Mouse (Mus musculus) activated CD4-positive, CD25-positive, alpha-beta regulatory T cell, adult 4 months (primary cell): Measurements from ENCODE around the gene Pm20d1. TPM values are rescaled to one million over a fixed set of nuclear protein-coding genes. Genes with fewer than 3 reads are reported as not detected.
A peak's percentile ranks its signal among the peaks of the same experiment; 100 is the strongest.
"Not testable (repeated sequence)": the region's sequence is repeated elsewhere in the genome, so short reads cannot be mapped to it uniquely, and the experiment has no call there.

Experiments
- ATAC-seq: one replicate; pipeline ENCODE4 v1.8.0; 2017
- polyA plus RNA-seq, 2 experiments: library from polyadenylated mRNA; unstranded; fragments of 100-300 nt; shearing (Covaris generic); gene quantifications; one replicate each; pipeline ENCODE4 v1.2.1; 2017

The Pm20d1 gene
- polyA plus RNA-seq, 2 experiments from 2014 or later = not detected

DNA sequence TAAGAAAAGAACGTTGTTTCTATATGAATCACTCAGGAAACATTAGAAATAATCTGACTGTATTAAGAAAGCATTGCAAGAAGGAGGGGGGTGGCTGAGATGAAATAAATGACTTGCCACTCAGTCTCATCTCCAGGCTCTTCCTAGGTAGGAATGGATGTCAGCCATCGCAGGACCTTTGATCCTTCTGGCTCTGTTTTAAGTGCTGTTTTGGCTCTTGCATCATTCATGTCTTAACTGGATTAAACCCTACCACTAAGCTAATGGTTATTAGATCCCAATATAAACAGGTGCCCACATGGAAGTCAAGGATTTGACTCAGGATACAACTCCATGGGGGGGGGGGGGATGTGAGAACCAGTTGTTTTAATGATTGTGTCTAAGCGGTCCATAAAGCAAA lies 2.0 kb upstream of the Pm20d1 start:
- no peak for ATAC-seq

DNA sequence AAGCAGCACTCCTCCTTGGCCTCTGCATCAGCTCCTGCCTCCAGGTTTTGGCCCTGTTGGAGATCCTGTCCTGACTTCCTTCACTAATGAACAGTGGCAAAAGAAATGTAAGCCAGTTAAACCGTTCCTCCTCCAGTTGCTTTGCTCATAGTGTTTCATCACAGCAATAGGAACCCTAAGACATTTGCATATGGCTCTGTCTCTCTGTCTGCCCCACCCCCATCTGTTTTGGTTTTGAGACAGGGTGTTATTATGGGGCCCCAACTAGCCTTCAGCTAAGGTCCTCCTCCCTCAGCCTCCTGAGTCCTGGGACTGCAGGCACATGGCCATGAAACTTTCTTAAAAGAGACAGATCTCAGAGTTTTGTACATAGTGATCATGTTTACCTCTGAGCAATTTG lies 2.8 kb downstream of the Pm20d1 start:
- no peak for ATAC-seq

DNA sequence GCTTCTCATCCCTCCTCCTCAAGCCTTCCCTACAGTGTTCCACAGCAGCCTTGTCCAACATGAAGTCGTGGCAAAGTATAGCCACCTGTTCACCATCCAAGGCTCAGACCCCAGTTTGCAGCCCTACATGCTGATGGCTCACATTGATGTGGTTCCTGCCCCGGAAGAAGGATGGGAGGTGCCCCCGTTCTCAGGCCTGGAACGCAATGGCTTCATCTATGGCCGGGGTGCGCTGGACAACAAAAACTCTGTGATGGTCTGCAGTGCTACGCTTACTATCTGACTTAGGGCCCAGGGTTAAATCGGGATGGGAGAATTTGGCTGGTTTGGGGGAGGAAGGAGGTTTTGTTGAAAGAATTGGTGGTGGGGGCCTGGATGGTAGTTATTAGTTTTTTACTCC lies 3.9 kb downstream of the Pm20d1 start:
- no peak for ATAC-seq

DNA sequence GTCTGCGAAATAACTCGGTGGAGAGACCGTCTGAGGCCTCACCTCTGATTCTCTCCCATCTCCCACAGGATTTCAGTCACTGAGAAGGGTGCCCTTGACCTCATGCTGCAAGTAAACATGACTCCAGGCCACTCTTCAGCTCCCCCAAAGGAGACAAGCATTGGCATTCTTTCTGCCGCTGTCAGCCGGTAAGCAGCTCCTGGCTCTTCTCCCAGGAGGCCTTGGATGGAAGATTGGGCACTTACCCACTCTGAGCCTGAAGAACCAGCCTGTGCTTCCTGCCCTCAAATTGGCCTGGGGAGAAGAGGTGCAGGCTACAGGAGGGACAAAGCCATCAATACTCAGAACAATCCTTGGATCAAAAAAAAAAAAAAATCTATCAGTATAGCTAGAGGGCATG lies 5.5 kb downstream of the Pm20d1 start:
- no peak for ATAC-seq

DNA sequence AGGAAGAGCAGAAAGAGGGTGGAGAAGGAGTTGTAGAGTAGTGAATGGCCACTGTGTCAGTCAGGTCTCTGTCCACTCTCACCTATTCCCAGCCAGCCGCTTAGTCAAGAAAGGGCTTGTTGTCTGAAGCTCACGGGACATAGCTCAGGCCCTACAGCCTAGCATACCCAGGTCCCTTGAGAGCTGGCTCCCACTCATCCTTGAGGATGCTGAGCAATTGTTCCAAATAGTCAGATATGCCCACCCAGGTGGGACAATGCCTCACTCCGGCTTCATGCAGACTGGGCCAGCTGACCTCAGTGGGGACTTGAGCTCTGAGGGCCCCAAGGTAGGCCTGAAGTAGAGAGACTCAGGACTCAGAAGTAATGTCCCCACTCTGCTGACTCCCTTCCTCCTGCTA lies 7.0 kb downstream of the Pm20d1 start:
- no peak for ATAC-seq

DNA sequence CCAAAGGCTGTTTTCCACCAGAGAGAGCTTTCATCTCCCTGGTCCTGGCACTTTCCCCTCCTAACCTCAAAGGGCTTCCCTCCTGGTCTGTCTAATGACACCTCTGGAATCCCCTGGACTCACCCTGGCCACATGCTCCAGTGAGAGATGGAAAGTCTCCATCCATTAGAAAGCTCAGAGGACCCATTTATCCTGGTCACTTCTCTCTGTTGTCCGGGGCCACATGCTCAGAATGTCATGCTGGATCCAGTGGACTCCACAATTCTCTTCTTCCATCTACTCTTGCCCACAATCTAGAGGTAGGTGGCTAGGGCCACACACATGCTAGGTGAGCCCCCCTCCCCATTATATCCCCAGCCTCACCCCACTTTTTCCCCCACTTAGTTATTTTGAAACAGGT lies 11.8 kb downstream of the Pm20d1 start:
- no peak for ATAC-seq

DNA sequence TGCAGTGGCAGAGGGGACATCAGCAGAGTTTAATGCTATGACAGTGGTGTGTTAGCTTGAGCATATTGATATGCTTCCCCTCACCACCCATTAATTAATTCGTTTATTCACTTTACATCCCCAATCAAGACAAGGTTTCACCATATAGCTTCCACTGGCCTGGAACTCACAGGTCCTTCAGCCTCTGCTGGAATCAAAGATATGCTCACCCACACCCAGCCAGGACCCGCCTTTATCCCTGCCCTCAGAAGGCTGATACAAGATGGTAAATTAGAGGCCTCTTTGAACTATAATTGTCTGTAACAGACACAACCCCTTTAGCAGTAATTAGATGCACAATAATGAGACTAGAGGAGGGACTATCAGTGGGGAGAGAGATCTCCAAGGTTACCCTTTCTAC lies 12.5 kb downstream of the Pm20d1 start:
- ATAC-seq = no peak

DNA sequence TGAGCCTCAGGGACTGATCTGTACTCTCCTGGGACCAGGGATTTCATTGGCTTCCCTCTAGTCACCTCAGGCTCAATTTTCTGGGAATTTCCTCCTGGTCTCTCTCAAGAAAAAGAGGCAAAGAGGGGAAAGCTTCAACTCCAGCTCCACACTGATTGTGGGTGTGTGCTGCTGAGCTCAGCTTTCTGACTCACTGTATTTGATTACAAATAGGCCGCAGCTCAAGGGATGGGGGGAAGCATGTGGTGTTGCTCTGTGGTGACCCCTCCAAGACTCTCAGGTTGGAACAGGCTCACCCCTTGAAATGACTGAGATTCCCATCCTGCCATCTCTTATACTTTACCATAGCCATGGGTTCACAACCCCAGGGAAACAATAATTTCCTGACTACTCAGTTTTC lies 14.2 kb downstream of the Pm20d1 start:
- no peak for ATAC-seq

DNA sequence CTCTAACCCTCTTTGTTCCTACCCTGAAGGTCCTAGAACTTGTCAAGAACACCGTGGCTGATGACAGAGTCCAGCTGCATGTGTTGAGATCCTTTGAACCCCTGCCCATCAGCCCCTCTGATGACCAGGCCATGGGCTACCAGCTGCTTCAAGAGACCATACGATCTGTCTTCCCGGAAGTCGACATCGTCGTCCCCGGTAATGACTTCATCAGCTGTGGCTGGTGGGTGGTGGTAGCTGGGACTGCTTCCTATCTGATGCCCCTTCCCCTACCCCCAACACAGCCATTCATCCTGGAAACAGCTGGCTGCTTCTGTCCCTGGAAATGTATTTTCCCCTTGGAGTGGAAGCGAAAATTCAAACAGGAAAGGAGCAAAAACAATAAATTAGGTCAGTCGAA lies 14.8 kb downstream of the Pm20d1 start:
- no peak for ATAC-seq

DNA sequence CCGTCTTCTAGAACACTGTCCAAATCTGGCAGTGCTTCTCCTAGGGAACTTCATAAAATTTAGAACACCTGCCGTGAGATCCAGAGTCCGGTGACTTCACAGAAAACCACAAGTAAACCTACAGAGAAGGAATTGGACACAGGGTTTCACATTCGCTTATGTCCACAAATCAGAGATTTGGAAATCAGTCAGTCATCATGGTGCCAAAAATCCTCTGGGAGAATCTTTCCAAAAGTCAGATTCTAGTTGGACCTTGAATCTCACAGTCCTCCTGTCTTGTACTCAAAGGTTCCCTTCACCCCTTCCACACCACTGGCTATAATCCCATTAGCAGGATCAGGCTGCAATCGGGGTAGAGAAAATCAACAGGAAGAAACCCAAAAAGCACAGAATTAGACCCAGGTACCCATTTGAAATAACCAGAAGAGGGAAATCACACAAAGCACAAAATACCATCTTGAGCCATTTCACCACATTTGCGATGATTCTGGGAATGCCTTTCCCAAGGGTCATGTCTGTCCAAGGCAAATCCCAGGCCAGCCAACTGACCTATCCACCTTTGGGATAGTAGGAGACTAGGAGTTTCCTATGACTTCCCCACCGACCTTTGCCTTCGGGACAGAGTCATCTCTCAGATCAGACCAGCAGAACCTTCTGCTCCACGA lies 15.6 kb downstream of the Pm20d1 start:
- no peak for ATAC-seq

DNA sequence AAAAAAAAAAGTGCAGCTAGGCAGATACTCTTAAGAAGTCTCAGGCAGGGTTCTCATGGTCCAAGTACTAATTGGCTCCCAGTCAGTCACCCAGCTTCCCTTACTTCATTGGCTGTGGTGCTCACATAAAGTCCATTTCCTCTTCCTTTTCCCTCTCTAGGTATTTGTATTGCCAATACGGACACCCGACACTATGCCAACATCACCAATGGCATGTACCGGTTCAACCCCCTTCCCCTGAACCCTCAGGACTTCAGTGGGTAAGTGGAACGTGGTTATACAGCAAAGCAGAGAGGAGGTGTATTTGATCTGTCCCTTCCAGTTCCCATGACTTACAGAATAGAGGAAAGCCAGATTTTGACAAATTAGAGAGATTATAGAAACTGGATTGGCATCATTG lies 16.6 kb downstream of the Pm20d1 start:
- ATAC-seq = no peak

DNA sequence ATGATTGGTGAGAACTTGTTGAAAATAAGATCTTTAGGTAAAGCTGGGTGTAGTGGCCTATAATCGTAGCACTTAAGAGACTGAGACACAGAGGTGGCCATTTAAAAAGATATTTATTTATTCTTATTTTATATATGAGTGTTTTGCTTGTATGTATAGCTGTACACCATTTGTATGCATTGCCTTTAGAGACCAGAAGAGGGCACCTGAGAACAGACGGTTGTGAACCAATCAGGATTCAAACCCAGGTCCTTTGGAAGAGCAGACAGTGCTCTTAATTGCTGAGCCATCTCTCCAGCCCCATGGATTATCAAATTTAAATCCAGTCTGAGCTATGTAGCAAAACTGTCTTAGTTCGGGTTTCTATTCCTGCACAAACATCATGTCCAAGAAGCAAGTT lies 17.0 kb downstream of the Pm20d1 start:
- no peak for ATAC-seq

DNA sequence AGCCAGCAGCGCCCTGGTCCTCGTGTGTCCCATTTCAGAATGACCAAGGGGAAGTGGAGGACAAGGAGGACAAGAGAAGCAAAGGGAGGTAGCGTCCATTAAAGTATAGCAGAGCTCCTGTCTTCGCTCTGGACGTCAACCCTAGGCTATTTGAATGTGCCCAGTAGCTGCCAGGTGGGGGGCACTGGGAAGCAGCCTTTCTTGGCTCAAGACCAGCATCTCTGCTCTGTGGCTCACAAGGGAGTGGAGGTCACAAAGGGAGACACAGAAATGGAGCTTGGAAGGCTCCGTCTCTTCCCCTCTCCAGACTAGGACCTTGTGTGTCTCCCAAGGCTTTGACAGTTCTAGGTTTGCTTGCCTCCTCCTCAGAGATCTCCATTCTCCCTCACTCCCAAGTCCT lies 19.7 kb downstream of the Pm20d1 start:
- no peak for ATAC-seq

DNA sequence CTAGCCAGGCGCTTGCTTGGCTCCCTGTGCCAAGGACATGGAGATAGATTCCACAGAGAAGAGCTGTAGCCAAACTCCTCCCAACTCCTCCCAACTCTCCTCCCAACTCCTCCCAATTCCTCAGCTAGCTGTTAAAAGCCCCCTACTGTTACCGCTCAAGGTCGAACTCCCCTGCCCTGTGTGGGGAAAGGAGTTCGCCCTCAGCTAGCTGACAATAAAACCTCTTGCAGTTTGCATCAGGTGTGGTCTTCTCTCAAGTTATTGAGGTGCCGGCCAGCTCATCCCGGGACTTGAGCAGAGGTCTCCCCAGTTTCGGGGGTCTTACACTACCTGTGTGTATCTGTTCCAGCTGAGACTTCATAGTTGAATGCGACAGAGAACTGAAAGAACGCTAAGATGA lies 23.2 kb downstream of the Pm20d1 start:
- ATAC-seq = not testable (repeated sequence)

DNA sequence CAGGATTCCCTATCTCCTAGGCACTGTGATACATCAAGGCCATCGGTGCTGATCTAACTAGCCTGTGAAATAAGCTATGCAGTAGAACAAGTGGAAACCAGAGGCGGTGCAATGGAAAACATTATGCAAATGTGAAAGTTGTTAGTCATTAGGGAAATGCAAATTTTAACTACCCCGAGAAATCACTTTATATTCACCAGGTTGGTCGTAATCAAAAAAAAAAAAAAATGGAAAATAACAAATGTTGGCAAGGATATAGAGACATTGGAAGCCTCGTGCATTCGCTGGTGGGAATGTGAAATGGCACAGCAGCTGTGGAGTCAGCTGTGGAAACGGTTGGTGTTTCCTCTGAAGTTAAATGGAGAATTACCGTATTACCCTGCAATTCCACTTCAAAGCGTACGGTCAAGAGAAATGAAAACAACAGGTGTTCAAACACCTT lies 23.7 kb downstream of the Pm20d1 start:
- peak; percentile 75 for ATAC-seq

DNA sequence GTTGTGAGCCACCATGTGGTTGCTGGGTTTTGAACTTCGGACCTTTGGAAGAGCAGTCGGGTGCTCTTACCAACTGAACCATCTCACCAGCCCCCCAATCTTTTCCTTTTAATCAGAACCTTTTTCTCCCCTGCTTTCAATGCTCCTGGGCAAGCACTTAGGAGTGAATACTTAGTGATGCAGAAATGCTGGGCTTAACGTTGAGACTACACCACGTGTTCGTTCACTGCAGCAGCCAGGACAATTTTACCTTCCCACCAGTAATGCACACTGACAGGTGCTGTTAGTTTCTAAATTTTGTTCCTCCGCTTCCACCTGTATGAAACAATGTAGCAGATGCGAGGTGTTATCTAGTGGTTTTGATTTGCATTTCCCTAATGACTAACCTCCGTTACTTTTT lies 25.1 kb downstream of the Pm20d1 start:
- ATAC-seq = no peak

DNA sequence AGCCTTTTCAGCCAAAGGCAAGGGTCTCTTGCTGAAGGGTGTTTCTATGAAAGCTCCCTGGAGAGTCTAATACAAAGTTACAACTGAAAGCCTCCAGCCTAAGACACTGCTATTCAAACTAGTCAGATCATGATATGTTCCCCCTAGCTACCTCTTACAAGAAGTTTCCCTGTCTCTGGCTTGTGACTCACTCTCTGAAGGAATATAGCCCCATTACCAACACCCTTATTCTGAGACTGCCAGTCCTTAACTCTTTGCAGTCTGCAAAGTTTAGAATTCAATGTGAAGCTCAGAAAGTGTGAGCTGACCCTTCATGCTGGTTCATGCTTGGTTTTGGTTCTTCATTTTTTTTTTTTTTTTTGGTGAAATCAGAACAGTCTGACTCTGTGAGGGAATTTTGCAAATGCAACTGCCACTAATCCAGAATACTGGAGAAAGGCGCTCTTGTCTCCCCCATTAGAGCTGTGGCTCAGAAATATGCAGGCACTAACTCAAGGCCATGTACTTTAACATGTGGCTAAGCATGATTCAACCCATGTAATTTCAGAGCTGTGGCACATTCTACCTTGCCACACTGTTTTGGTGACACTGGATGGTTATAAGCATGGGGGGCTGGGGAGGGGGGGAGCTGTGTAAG lies 25.8 kb downstream of the Pm20d1 start:
- no peak for ATAC-seq

DNA sequence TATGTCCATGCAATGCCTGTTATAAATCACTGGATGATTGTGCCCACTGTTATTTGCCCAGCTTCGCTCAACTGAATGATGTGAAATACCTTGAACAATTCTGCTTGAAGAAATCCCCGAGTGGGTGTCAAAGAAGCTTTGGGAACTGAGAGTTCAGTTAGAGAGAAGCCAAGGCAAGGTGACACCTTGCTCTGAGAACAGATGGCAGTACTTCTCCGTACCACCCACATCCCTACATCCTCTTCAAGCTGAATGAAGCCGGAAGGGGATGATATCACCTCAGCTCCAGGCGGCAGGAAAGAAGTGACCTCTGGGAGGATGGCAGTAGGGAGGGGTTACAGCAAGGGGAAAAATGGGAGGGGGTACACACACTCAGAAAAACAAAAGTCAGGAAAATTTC lies 26.4 kb downstream of the Pm20d1 start:
- ATAC-seq = no peak

DNA sequence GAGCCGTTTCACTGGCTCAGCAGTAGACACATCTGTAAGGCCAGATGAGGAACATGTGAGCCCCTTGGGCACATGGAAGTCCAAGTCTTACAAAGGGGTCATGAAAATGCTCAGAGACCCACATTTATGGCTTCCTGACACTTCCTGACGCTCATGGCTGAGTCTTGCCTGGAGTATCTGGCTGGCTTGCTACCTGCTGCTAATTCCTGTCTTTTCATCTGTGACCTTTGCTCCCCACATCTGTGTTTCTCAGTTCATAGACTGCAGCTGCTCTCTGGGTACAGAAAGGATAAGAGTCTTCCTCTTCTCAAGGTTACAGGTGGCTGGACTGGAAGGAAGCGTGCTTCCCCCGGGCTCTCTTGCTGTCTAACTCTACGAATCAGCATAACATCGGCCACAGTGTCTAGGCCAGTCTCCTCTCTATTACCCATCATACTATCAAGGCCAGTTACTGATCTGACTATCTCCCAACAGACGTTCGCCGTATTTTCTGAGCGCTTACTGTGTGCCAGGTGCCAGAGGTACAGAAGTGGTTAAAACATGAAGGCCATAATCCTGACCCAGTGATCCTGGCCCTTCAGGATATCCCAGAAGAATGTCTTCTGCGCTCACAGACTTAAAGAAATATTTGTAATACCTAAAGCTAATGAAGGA lies 27.5 kb downstream of the Pm20d1 start:
- ATAC-seq = no peak

DNA sequence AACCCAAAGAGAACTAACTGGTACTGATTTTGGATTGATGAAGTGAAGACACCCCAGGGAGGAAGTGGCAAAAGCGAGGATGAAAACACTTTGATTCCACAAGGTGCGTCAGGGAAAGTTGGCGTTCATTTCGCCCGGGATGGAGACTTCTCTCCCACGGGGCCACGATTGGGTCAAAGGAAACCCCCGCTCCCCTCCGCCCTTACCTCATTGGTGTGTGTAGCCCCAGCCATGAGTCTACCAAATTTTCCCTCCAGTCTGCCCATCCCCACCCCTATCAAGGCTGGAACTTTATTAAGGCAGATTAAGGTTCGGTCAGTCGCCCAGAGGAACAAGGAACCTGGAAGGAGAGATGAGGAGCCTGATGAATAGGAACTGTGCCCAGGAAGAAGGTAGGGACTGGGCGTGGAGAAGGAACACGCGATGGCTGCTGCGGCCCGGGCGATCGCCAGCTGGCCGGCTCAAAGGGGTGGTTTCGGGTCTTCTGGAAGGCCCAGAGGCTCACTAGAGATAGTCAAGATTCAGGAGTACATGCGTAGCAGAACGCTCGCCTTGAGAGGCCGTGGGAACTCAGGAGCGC lies 30.1 kb downstream of the Pm20d1 start, which contains the start of gene Slc41a1:
TSS of gene Slc41a1 (plus strand) at position 287 of the 580 bp plus-strand sequence.
- ATAC-seq = peak; percentile 32

DNA sequence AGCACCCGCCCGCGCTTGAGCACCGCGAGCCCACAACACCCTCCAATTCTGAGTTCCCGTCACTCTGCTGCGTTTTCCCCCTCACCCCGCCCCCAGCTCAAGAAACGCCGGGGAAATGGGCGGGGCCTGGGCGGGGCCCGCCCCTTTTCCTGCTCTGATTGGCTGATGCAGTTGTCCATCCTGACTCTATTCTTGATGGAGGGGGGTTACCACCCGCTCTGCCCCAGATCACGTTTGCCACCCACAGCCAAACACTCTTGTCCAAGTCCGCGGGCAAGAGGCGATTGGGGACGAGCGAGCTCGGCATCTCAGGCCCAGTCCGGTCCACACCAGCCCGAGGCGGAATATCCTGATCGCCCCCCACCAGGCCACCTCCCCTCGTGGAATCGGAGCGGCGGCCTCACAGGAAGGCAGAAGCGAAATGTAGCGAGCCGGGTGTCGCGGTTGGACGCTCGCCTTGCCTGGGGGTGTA lies 30.6 kb downstream of the Pm20d1 start:
- peak; percentile 82 for ATAC-seq

DNA sequence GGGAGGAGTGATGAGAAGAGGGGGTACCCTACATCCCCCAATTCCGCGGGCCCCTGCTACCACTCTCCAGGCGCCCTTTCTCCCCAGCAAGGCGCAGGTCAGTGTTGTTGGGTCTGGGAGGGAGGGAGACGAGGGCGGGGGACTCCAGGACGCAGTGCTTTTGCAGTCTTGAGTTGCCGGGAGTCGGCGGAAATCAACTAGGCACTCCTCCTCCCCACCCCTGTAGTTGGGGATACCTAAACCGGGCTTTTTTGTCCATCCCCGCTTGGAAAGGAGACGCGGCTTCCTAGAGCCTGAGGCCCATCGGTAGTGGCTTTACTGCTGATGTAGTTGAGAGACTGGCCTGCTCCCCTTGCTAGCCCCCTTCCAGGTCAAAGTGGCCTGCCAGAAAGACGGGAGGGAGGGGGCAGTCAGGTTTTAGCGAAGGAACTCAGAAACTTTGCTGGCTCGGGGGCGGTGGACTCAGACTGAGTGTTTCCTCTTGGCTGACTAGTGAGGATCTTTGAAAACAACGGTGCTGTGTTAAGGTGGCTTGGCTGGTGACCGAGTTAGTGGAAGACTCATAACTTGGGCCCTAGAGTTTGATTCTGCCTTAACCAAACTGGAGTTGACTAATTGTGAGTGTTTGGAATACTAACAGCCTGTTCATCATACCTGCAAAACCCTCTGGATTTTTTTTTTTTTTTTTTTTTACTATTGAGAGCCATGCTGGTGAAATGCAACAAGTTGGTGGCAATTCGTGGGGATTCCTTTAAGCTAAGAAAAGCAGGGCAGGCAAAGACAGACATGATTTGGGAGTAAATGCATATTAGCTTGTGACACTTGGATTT lies 31.3 kb downstream of the Pm20d1 start:
- peak; percentile 22 for ATAC-seq

DNA sequence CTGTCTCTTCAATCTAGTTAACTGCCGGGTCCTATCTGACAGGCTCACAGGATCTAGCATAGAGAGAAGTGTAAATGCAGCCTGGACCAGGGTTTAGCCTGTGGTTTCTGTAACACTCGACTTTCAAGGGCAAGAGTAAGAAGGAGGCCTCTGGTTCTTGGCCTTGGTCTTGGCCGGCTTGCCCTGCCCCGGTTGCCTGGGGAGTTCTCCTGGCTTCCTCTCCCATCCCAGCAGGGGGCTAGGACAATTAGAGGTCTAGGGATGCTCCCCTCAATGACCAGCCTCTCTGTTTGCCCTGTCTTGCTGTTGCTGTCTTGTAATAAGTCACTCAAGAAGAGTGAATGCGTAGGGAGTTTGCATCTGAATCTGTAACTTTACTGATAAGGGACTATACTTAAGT lies 32.1 kb downstream of the Pm20d1 start:
- ATAC-seq = no peak
